Mouse (Mus musculus) ES-Bruce4 (cell line): ENCODE measurements around the gene Ints14.

Experiments
- CTCF ChIP-seq: IDR thresholded peaks from one replicate; pipeline ENCODE4 v1.8.1; 2011; ENCODE audit warnings: low read depth, low read length
- EP300 ChIP-seq: IDR thresholded peaks from 2 replicates; pipeline ENCODE4 v1.6.1; 2011; ENCODE audit warnings: low read depth, low read length; ENCODE audit not compliant: insufficient read depth

DNA sequence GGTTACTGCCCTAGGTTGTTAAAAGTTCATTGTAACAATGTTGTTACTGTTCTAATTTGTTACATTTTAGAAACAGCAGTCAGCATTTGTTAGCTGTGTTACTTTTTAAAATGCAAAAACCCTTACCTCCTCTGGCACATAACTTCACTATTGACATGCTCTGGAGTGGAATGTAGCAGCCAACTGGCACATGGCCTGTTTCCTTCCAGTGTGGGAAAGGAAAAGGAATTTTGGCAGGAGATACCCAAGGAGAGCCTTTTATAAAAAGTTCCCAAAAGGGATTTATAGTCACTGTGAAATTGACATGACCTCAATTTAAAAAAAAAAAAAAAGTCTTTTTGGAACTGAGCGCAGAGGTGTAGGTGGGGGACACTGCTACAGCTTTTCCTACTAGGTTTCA is 75.8 kb downstream of the Ints14 start:
- TF ChIP-seq CTCF (no peak), EP300 (no peak)
